Mouse (Mus musculus): Measurements from ENCODE around the gene Lgals3bp. TPM values are rescaled to one million over a fixed set of nuclear protein-coding genes. Genes with fewer than 3 reads are reported as not detected.

Lgals3bp gene
- total and polyA plus RNA-seq, 3 experiments = 20.2 to 121 (median 28.6) TPM

DNA sequence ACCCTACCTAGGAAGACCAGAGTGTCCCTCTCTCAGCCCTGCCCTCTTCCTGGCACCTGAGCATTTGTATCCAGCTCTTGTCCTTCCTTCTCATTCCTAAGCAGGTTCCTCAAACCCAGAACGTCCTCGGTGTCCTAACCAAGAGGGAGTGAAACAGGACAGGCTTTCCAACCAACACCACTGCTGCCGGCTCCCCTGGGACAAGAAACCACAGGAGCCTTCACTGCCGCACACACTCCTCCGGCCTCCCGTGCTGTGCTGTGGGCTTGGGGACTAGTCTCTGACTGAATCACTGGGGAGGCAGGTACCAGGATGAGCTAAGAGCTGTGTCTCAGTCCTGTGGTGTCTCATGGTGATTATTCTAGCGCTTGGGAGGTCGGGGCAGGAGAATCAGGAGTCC, 32.2 kb downstream of the Lgals3bp start:
- H3K4me3 ChIP-seq = no peak overlapping the region
- DNase-seq = peak in 1 of 2 experiments; percentile 12
- H3K4me1 ChIP-seq (ENCODE audit: control insufficient read depth, insufficient read depth, low read length) = peaks cover 2% of the 10 kb centered on the region; the same call in 1 of the 2 replicates
- no peak overlapping the region for H3K27ac ChIP-seq
- intact Hi-C loops (cut with DNase I) = no loop called here
- H3K9ac ChIP-seq (ENCODE audit: low read depth, low read length) = no peak overlapping the region
- no peaks in the 10 kb centered on the region for H3K79me2 ChIP-seq (replicated peaks; ENCODE audit: control insufficient read depth, insufficient read depth, low read length)
- no peaks in the 10 kb centered on the region for H3K36me3 ChIP-seq (ENCODE audit: control insufficient read depth, insufficient read depth, low read length)
- WGBS = 70% methylated on average over 8 of the region's 8 CpGs
- TF ChIP-seq POLR2A (IDR thresholded peaks at IDR 0.05; ENCODE audit: insufficient read depth, low read depth, low read length) (no peak), CTCF (IDR thresholded peaks at IDR 0.05) (no peak), EP300 (IDR thresholded peaks at IDR 0.05; ENCODE audit: insufficient read depth, low read depth, low read length) (no peak)
- no peaks in the 10 kb centered on the region for H3K27me3 ChIP-seq (ENCODE audit: control insufficient read depth, insufficient read depth, low read length)

DNA sequence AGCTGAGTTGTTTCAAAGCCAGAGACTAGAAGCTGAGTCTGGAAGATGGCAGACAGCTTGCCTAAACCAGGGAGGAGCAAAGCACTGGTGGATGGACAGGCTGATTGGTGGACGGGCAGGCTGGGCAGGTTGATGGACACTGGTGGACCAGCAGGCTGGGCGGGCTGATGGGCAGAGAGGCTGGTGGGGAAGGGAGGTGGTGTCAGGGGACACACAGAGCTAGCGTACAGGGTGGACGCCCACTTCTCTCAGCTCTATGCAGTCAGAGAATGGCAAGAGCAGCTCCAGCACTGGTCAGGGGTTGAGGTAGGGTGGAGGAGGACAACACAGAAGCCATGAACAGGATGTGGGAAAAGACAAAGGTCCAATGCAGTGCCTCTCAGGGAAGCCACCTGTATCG, 32.6 kb downstream of the Lgals3bp start:
- Histone ChIP-seq H3K4me3 (no peak overlapping the region), H3K27ac (no peak overlapping the region), H3K27me3 (ENCODE audit: control insufficient read depth, insufficient read depth, low read length) (no peaks in the 10 kb centered on the region), H3K9ac (ENCODE audit: low read depth, low read length) (no peak overlapping the region), H3K36me3 (ENCODE audit: control insufficient read depth, insufficient read depth, low read length) (no peaks in the 10 kb centered on the region), H3K79me2 (replicated peaks; ENCODE audit: control insufficient read depth, insufficient read depth, low read length) (no peaks in the 10 kb centered on the region), H3K4me1 (ENCODE audit: control insufficient read depth, insufficient read depth, low read length) (peaks cover 2% of the 10 kb centered on the region; the same call in 1 of the 2 replicates)
- 73% methylated on average over 5 of the region's 5 CpGs for WGBS
- peak in 1 of 2 experiments; percentile 11 for DNase-seq
- TF ChIP-seq EP300 (IDR thresholded peaks at IDR 0.05; ENCODE audit: insufficient read depth, low read depth, low read length) (no peak), POLR2A (IDR thresholded peaks at IDR 0.05; ENCODE audit: insufficient read depth, low read depth, low read length) (no peak), CTCF (IDR thresholded peaks at IDR 0.05) (no peak)
- intact Hi-C loops (cut with DNase I) = no loop called here

DNA sequence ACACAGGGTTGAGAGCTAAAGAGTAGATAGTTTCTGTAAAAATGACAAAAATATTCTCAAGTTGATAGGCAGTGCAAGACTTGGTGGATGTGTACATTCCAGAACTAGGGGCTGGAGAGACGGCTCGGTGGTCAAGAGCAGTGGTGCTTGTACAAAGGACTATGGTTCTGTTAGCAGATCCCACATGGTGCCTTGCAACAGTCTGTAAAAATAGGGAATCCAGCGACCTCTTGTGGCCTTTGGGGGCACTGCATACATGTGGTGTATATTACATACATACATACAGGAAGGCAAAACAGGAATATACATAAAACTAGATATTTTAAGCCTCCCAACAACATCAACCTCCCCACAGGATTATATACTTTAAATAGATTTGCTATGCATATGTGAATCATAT, 33.6 kb downstream of the Lgals3bp start:
- intact Hi-C loops (cut with DNase I) = no loop called here
- no peaks in the 10 kb centered on the region for H3K27me3 ChIP-seq (ENCODE audit: control insufficient read depth, insufficient read depth, low read length)
- DNase-seq = peak in 1 of 2 experiments; percentile 21
- H3K4me1 ChIP-seq (ENCODE audit: control insufficient read depth, insufficient read depth, low read length) = peaks cover 8% of the 10 kb centered on the region
- no peaks in the 10 kb centered on the region for H3K36me3 ChIP-seq (ENCODE audit: control insufficient read depth, insufficient read depth, low read length)
- H3K4me3 ChIP-seq = no peak overlapping the region
- WGBS = 64% methylated on average over 3 of the region's 3 CpGs
- no peak for TF ChIP-seq EP300 (IDR thresholded peaks at IDR 0.05; ENCODE audit: insufficient read depth, low read depth, low read length)
- no peak for TF ChIP-seq POLR2A (IDR thresholded peaks at IDR 0.05; ENCODE audit: insufficient read depth, low read depth, low read length)
- TF ChIP-seq CTCF (IDR thresholded peaks at IDR 0.05) = peak; percentile 51
- H3K79me2 ChIP-seq (replicated peaks; ENCODE audit: control insufficient read depth, insufficient read depth, low read length) = no peaks in the 10 kb centered on the region
- H3K27ac ChIP-seq = no peak overlapping the region
- no peak overlapping the region for H3K9ac ChIP-seq (ENCODE audit: low read depth, low read length)

DNA sequence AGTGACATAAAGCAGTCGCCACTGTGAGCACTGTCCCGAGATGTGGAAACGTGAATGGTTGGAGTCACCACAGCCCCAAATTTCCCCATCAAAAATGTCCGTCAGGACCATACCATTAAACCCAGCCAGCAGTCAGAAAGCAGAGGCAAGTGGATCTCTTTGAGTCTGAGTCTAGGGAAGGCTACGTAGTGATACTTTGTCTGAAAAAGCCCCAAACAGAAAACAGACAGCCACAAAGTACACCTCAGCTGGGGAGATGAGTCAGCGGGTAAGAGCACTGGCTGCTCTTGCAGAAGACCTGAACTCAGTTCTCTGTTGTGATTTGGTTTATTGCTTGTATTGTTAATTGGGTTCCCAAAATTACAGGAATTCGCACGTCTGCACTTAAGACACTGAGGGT, 35.3 kb downstream of the Lgals3bp start:
- H3K9ac ChIP-seq (ENCODE audit: low read depth, low read length) = no peak overlapping the region
- no peaks in the 10 kb centered on the region for H3K79me2 ChIP-seq (replicated peaks; ENCODE audit: control insufficient read depth, insufficient read depth, low read length)
- no peak overlapping the region for H3K4me3 ChIP-seq
- no peak for TF ChIP-seq EP300 (IDR thresholded peaks at IDR 0.05; ENCODE audit: insufficient read depth, low read depth, low read length)
- TF ChIP-seq POLR2A (IDR thresholded peaks at IDR 0.05; ENCODE audit: insufficient read depth, low read depth, low read length) = no peak
- no peak for TF ChIP-seq CTCF (IDR thresholded peaks at IDR 0.05)
- peaks cover 14% of the 10 kb centered on the region for H3K4me1 ChIP-seq (ENCODE audit: control insufficient read depth, insufficient read depth, low read length)
- H3K27ac ChIP-seq = no peak overlapping the region
- no peak for DNase-seq
- intact Hi-C loops (cut with DNase I) = no loop called here
- whole genome bisulfite sequencing = 87% methylated on average over 8 of the region's 8 CpGs
- H3K27me3 ChIP-seq (ENCODE audit: control insufficient read depth, insufficient read depth, low read length) = no peaks in the 10 kb centered on the region
- no peaks in the 10 kb centered on the region for H3K36me3 ChIP-seq (ENCODE audit: control insufficient read depth, insufficient read depth, low read length)

DNA sequence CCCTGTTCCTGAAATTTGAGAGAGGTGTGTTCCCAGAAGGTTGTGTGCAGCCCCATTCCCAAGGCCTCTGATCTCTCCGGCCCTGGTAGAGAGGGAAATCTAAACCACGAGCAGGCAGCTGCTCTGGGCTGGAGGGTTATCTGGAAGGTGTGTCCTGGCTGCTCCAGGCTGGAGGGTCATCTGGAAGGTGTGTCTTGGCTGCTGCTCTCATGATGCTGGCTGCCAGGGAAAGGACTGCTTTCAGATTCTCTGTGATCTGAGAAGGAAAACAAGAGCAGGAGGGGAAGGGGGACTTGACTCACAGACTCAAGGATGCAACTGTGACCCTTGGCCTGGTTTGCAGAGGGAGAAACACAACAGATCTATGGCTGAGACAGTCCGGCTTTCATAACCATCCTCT, 35.8 kb downstream of the Lgals3bp start:
- intact Hi-C loops (cut with DNase I) = no loop called here
- no peak overlapping the region for H3K9ac ChIP-seq (ENCODE audit: low read depth, low read length)
- 60% methylated on average over 3 of the region's 3 CpGs for WGBS
- no peaks in the 10 kb centered on the region for H3K27me3 ChIP-seq (ENCODE audit: control insufficient read depth, insufficient read depth, low read length)
- H3K36me3 ChIP-seq (ENCODE audit: control insufficient read depth, insufficient read depth, low read length) = no peaks in the 10 kb centered on the region
- H3K27ac ChIP-seq = no peak overlapping the region
- TF ChIP-seq CTCF (IDR thresholded peaks at IDR 0.05) = no peak
- TF ChIP-seq EP300 (IDR thresholded peaks at IDR 0.05; ENCODE audit: insufficient read depth, low read depth, low read length) = no peak
- peak; percentile 29 to 46 for DNase-seq
- H3K79me2 ChIP-seq (replicated peaks; ENCODE audit: control insufficient read depth, insufficient read depth, low read length) = no peaks in the 10 kb centered on the region
- H3K4me3 ChIP-seq = no peak overlapping the region
- peaks cover 15% of the 10 kb centered on the region for H3K4me1 ChIP-seq (ENCODE audit: control insufficient read depth, insufficient read depth, low read length)

DNA sequence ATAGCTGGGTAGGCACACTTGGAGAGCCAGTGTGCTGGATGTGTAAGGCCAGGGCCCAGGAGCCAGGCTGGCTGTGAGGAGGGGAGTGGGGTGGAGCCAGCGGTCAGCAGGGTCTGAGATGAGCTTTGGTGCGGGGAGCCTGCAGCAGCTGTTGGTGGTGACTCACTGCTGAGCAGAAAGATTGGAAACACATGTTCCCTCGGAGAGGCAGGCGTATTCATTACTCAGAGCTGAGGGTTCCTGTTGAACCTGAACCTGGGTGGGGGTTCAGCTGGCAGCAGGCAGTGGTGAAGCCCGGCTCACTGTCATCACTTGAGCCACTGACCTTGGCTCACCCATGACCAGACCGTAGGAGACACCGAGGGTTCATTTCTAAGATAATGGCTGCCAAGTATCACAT, 36.7 kb downstream of the Lgals3bp start:
- TF ChIP-seq CTCF (IDR thresholded peaks at IDR 0.05) = no peak
- no peak for TF ChIP-seq POLR2A (IDR thresholded peaks at IDR 0.05; ENCODE audit: insufficient read depth, low read depth, low read length)
- no peak for TF ChIP-seq EP300 (IDR thresholded peaks at IDR 0.05; ENCODE audit: insufficient read depth, low read depth, low read length)
- Histone ChIP-seq H3K36me3 (ENCODE audit: control insufficient read depth, insufficient read depth, low read length) (no peaks in the 10 kb centered on the region), H3K9ac (ENCODE audit: low read depth, low read length) (no peak overlapping the region), H3K27ac (peak overlapping the region; percentile 40), H3K4me1 (ENCODE audit: control insufficient read depth, insufficient read depth, low read length) (peaks cover 21% of the 10 kb centered on the region), H3K4me3 (no peak overlapping the region), H3K27me3 (ENCODE audit: control insufficient read depth, insufficient read depth, low read length) (no peaks in the 10 kb centered on the region), H3K79me2 (replicated peaks; ENCODE audit: control insufficient read depth, insufficient read depth, low read length) (no peaks in the 10 kb centered on the region)
- intact Hi-C loops (cut with DNase I) = no loop called here
- peak; percentile 64 to 75 for DNase-seq
- WGBS = 54% methylated on average over 7 of the region's 7 CpGs

Measured in heart, adult 2 months (tissue).